Mouse (Mus musculus): ENCODE data around the gene Iqsec1.

DNA sequence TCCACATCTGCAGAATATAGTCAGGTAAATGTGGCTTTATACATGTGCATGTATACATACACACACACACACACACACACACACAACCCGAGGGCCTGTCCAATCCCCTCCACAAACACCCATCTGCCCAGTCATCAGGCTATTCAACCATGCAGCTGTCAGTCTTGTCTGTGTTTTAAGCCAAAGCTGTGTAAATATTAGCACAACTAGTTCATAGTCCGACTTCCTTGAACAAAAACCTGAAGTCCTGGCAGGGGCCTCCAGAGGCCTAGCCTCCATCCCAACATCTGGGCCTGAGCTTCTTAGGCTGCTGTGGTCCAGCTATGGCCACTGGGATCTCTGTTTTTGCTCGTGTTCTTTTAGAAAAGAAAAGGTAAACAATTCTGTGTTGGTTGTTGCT, 274.8 kb downstream of the Iqsec1 start:
- TF ChIP-seq EP300 (IDR thresholded peaks at IDR 0.05; ENCODE audit: low read depth) (no peak), CTCF (IDR thresholded peaks at IDR 0.05; ENCODE audit: low read depth) (no peak)
